Mouse (Mus musculus) heart, adult 18-20 months (tissue): ENCODE results near the gene Qdpr. TPM values are rescaled to one million over a fixed set of nuclear protein-coding genes. Genes with fewer than 3 reads are reported as not detected.

Experiments
- DNase-seq, 2 experiments: peaks; one replicate each; pipeline ENCODE4 v3.0.0; 2021 to 2022; ENCODE audit warnings: mixed read lengths in 1 of 2
- total RNA-seq, 2 experiments: library from RNA; stranded (reverse); gene quantifications; 2 replicates each; pipeline ENCODE4 v1.2.3; 2021

Gene Qdpr
- total RNA-seq, 2 experiments from 2014 or later: 90.5 to 92.1 TPM

DNA sequence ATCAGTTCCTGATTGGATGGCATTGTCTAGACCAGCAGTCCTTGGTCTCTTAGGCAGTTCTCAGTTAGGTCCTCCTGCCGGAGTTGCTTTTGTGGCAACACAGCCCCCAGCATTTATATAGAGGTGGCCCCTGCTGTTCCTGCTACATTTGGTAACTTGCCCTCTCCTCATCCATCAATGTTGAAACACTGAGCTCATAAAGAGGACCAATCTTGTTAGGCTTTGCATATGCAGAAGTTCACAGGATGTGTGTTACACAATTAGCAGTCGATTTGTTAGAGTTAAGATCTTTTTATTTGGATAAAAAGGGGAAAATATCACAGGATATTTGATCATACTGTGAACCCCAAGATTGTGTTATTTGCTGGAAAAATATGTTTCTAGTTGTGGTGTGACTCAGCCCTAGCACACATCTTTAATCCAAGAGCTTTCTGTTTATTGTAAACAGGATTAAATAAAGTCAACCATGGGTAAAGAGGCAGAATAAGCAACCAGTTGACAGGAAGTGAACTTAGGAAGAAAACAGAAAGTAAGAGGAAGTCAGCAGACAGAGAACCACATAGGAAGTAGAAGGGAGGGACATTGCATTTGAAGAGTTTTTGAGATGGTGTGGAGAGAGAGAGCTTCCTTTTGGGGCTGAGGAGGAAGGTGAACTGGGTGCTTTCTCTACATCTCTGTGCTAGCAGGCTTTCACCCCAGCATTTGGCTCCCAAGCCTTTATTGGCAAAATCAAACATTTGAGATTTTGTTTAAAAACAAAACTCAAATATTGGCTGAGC is 65.8 kb downstream of the Qdpr start:
- DNase-seq: no peak

Other genes with a start within 250 kb of the Qdpr start
- gene Clrn2, start 3.5 kb upstream of the Qdpr start, total RNA-seq: not detected
- 100 to 1,000 TPM; 115 to 134 TPM for gene Lap3, start 43.1 kb upstream of the Qdpr start, total RNA-seq
- gene Med28, start 70.0 kb upstream of the Qdpr start, total RNA-seq: 10 to 100 TPM; 56.7 to 61.3 TPM
- under 1 TPM; 0.05 to 0.08 TPM for gene Fam184b, start 189.4 kb upstream of the Qdpr start, total RNA-seq
- under 1 TPM; 0.44 to 0.84 TPM for gene Ncapg, start 219.7 kb upstream of the Qdpr start, total RNA-seq